Mouse (Mus musculus): ENCODE measurements around the gene Hoxa11. TPM values are rescaled to one million over a fixed set of nuclear protein-coding genes. Genes with fewer than 3 reads are reported as not detected.

Gene Hoxa11
- polyA plus RNA-seq, 1 experiment, result not detected

- Histone ChIP-seq H3K4me3 (ENCODE audit: low read depth, low read length) (peak overlapping the region; percentile 6), H3K27me3 (ENCODE audit: control insufficient read depth, insufficient read depth, low read length, poor library complexity, severe bottlenecking) (peaks cover 64% of the 10 kb centered on the region)
Observed at GRCm38 (mm10) chr6:52245040-52245756, 412 bp downstream of the Hoxa11 start.

GRCm38 (mm10) chr6:52244471-52245039 is 1.1 kb downstream of the Hoxa11 start:
- Histone ChIP-seq H3K27ac (ENCODE audit: insufficient read depth, low read length) (no peak overlapping the region), H3K27me3 (ENCODE audit: control insufficient read depth, insufficient read depth, low read length, poor library complexity, severe bottlenecking) (peaks cover 64% of the 10 kb centered on the region)

More at GRCm38 (mm10) chr6:52245040-52245756, 412 bp downstream of the Hoxa11 start:
- TF ChIP-seq CTCF (IDR thresholded peaks at IDR 0.05; ENCODE audit: low read depth, low read length) (no peak), EP300 (IDR thresholded peaks at IDR 0.05; ENCODE audit: insufficient read depth, low read depth, low read length) (no peak), POLR2A (IDR thresholded peaks at IDR 0.05; ENCODE audit: insufficient read depth, low read length) (no peak)
- Histone ChIP-seq H3K36me3 (ENCODE audit: control insufficient read depth, insufficient read depth, low read length, poor library complexity, severe bottlenecking) (no peaks in the 10 kb centered on the region), H3K27ac (ENCODE audit: insufficient read depth, low read length) (no peak overlapping the region), H3K4me1 (ENCODE audit: control insufficient read depth, insufficient read depth, low read length) (no peaks in the 10 kb centered on the region), H3K9ac (ENCODE audit: low read depth, poor library complexity, severe bottlenecking) (peak overlapping the region; percentile 39; the same call in 1 of the 2 replicates), H3K9me3 (replicated peaks; ENCODE audit: control insufficient read depth, insufficient read depth, low read length, poor library complexity, severe bottlenecking) (no peaks in the 10 kb centered on the region)

GRCm38 (mm10) chr6:52243681-52244121 is 1.9 kb downstream of the Hoxa11 start:
- H3K27ac ChIP-seq (ENCODE audit: insufficient read depth, low read length), result no peak overlapping the region
- no peak overlapping the region for H3K4me3 ChIP-seq (ENCODE audit: low read depth, low read length)
- no peaks in the 10 kb centered on the region for H3K36me3 ChIP-seq (ENCODE audit: control insufficient read depth, insufficient read depth, low read length, poor library complexity, severe bottlenecking)
- H3K27me3 ChIP-seq (ENCODE audit: control insufficient read depth, insufficient read depth, low read length, poor library complexity, severe bottlenecking), result peaks cover 58% of the 10 kb centered on the region
- H3K9ac ChIP-seq (ENCODE audit: low read depth, poor library complexity, severe bottlenecking), result no peak overlapping the region
- TF ChIP-seq EP300 (IDR thresholded peaks at IDR 0.05; ENCODE audit: insufficient read depth, low read depth, low read length) (0 out of 2 replicates have a peak, but pooled peaks have one; percentile 39), POLR2A (IDR thresholded peaks at IDR 0.05; ENCODE audit: insufficient read depth, low read length) (no peak)
- H3K9me3 ChIP-seq (replicated peaks; ENCODE audit: control insufficient read depth, insufficient read depth, low read length, poor library complexity, severe bottlenecking), result no peaks in the 10 kb centered on the region
- no peaks in the 10 kb centered on the region for H3K4me1 ChIP-seq (ENCODE audit: control insufficient read depth, insufficient read depth, low read length)

More at GRCm38 (mm10) chr6:52244471-52245039, 1.1 kb downstream of the Hoxa11 start:
- Histone ChIP-seq H3K9me3 (replicated peaks; ENCODE audit: control insufficient read depth, insufficient read depth, low read length, poor library complexity, severe bottlenecking) (no peaks in the 10 kb centered on the region), H3K36me3 (ENCODE audit: control insufficient read depth, insufficient read depth, low read length, poor library complexity, severe bottlenecking) (no peaks in the 10 kb centered on the region), H3K9ac (ENCODE audit: low read depth, poor library complexity, severe bottlenecking) (peak overlapping the region; percentile 39; the same call in 1 of the 2 replicates), H3K4me3 (ENCODE audit: low read depth, low read length) (no peak overlapping the region), H3K4me1 (ENCODE audit: control insufficient read depth, insufficient read depth, low read length) (no peaks in the 10 kb centered on the region)
- no peak for TF ChIP-seq CTCF (IDR thresholded peaks at IDR 0.05; ENCODE audit: low read depth, low read length)
- no peak for TF ChIP-seq EP300 (IDR thresholded peaks at IDR 0.05; ENCODE audit: insufficient read depth, low read depth, low read length)
- TF ChIP-seq POLR2A (IDR thresholded peaks at IDR 0.05; ENCODE audit: insufficient read depth, low read length), result no peak

GRCm38 (mm10) chr6:52242801-52243332 is 2.7 kb downstream of the Hoxa11 start:
- TF ChIP-seq CTCF (IDR thresholded peaks at IDR 0.05; ENCODE audit: low read depth, low read length) (no peak), EP300 (IDR thresholded peaks at IDR 0.05; ENCODE audit: insufficient read depth, low read depth, low read length) (no peak), POLR2A (IDR thresholded peaks at IDR 0.05; ENCODE audit: insufficient read depth, low read length) (no peak)
- H3K27ac ChIP-seq (ENCODE audit: insufficient read depth, low read length), result no peak overlapping the region
- H3K27me3 ChIP-seq (ENCODE audit: control insufficient read depth, insufficient read depth, low read length, poor library complexity, severe bottlenecking), result peaks cover 55% of the 10 kb centered on the region
- H3K4me1 ChIP-seq (ENCODE audit: control insufficient read depth, insufficient read depth, low read length), result no peaks in the 10 kb centered on the region
- H3K4me3 ChIP-seq (ENCODE audit: low read depth, low read length), result no peak overlapping the region
- H3K9me3 ChIP-seq (replicated peaks; ENCODE audit: control insufficient read depth, insufficient read depth, low read length, poor library complexity, severe bottlenecking), result no peaks in the 10 kb centered on the region
- no peaks in the 10 kb centered on the region for H3K36me3 ChIP-seq (ENCODE audit: control insufficient read depth, insufficient read depth, low read length, poor library complexity, severe bottlenecking)
- H3K9ac ChIP-seq (ENCODE audit: low read depth, poor library complexity, severe bottlenecking), result no peak overlapping the region

- Histone ChIP-seq H3K4me1 (ENCODE audit: control insufficient read depth, insufficient read depth, low read length) (no peaks in the 10 kb centered on the region), H3K27me3 (ENCODE audit: control insufficient read depth, insufficient read depth, low read length, poor library complexity, severe bottlenecking) (peaks cover 61% of the 10 kb centered on the region), H3K9ac (ENCODE audit: low read depth, poor library complexity, severe bottlenecking) (no peak overlapping the region), H3K4me3 (ENCODE audit: low read depth, low read length) (no peak overlapping the region), H3K27ac (ENCODE audit: insufficient read depth, low read length) (no peak overlapping the region), H3K36me3 (ENCODE audit: control insufficient read depth, insufficient read depth, low read length, poor library complexity, severe bottlenecking) (no peaks in the 10 kb centered on the region), H3K9me3 (replicated peaks; ENCODE audit: control insufficient read depth, insufficient read depth, low read length, poor library complexity, severe bottlenecking) (no peaks in the 10 kb centered on the region)
- no peak for TF ChIP-seq EP300 (IDR thresholded peaks at IDR 0.05; ENCODE audit: insufficient read depth, low read depth, low read length)
- no peak for TF ChIP-seq POLR2A (IDR thresholded peaks at IDR 0.05; ENCODE audit: insufficient read depth, low read length)
- no peak for TF ChIP-seq CTCF (IDR thresholded peaks at IDR 0.05; ENCODE audit: low read depth, low read length)
Observed at GRCm38 (mm10) chr6:52241001-52241621, 4.5 kb downstream of the Hoxa11 start.

All from ES-Bruce4 (cell line).